Mouse (Mus musculus) erythroblast, adult 5-6 weeks (primary cell): ENCODE results near the gene Cdk6. TPM values are rescaled to one million over a fixed set of nuclear protein-coding genes. Genes with fewer than 3 reads are reported as not detected.
A peak's percentile ranks its signal among the peaks of the same experiment; 100 is the strongest.

Source experiments
- ATAC-seq: replicated peaks from 2 replicates; pipeline ENCODE4 v1.8.0; 2016; ENCODE audit warnings: moderate number of reproducible peaks, mild to moderate bottlenecking, moderate TSS enrichment, inconsistent platforms; ENCODE audit not compliant: poor library complexity, low FRiP score, severe bottlenecking
- total RNA-seq, 2 experiments: library from RNA; stranded (forward) in 1 of 2; stranded (reverse) in 1 of 2; fragments of 150-400 nt in 1 of 2; fragments of 200-764, 138-1000 nt in 1 of 2; gene quantifications; 2 replicates each; pipeline versions ENCODE4 v1.2.3 to v1.2.4; 2015 to 2017; ENCODE audit warnings: low replicate concordance in 2 of 2

Cdk6 gene
- total RNA-seq, 2 experiments from 2014 or later = 21.3 to 40.5 TPM

- no peak for ATAC-seq
These were observed 195.4 kb downstream of the Cdk6 start for GRCm38 (mm10) chr5:3536592-3537212.

- no peak for ATAC-seq
These were observed 197.5 kb downstream of the Cdk6 start for GRCm38 (mm10) chr5:3538505-3539472.

- no peak for ATAC-seq
These were observed 200.6 kb downstream of the Cdk6 start for GRCm38 (mm10) chr5:3541871-3542270.

- peak; percentile 98 for ATAC-seq
These were observed 202.6 kb downstream of the Cdk6 start, which contains the start of gene Fam133b for GRCm38 (mm10) chr5:3543629-3544479. Gene Fam133b (plus strand): TSS chr5:3543833.

- no peak for ATAC-seq
These were observed 203.1 kb downstream of the Cdk6 start for GRCm38 (mm10) chr5:3544480-3544769.

- no peak for ATAC-seq
These were observed 204.9 kb downstream of the Cdk6 start for GRCm38 (mm10) chr5:3546226-3546625.

- no peak for ATAC-seq
These were observed 210.2 kb downstream of the Cdk6 start for GRCm38 (mm10) chr5:3551481-3551880.

GRCm38 (mm10) chr5:3554198-3554597 lies 212.9 kb downstream of the Cdk6 start:
- ATAC-seq = no peak

- no peak for ATAC-seq
These were observed 230.0 kb downstream of the Cdk6 start, which contains the start of gene 1700109H08Rik for GRCm38 (mm10) chr5:3571266-3571665. Gene 1700109H08Rik (plus strand): TSS chr5:3571566.

- ATAC-seq = no peak
These were observed 233.5 kb downstream of the Cdk6 start for GRCm38 (mm10) chr5:3574825-3575224.

- ATAC-seq = no peak
These were observed 236.7 kb downstream of the Cdk6 start for GRCm38 (mm10) chr5:3577939-3578338.

GRCm38 (mm10) chr5:3579066-3579465 lies 237.8 kb downstream of the Cdk6 start:
- ATAC-seq = no peak

Other genes starting within 250 kb of the Cdk6 start
- gene Fam133b, start 202.3 kb downstream of the Cdk6 start, total RNA-seq (2015; ENCODE audit: low replicate concordance) = 28.4 and 32.2 TPM in 2 replicates
- 51.6 and 76.8 TPM in 2 replicates for gene Fam133b, start 202.3 kb downstream of the Cdk6 start, total RNA-seq (2017; ENCODE audit: low replicate concordance)
- 6.9 and 17.6 TPM in 2 replicates for gene 1700109H08Rik, start 230.1 kb downstream of the Cdk6 start, total RNA-seq (2015; ENCODE audit: low replicate concordance)
- 9.5 and 21.3 TPM in 2 replicates for gene 1700109H08Rik, start 230.1 kb downstream of the Cdk6 start, total RNA-seq (2017; ENCODE audit: low replicate concordance)